Mouse (Mus musculus) C2C12 (cell line): ENCODE data around the gene Tgfbi.

Experiments
- CEBPB ChIP-seq: IDR thresholded peaks from one replicate; pipeline ENCODE4 v1.6.1; 2011; ENCODE audit warnings: low read depth, mild to moderate bottlenecking, control low read depth, moderate library complexity
- CTCF ChIP-seq: IDR thresholded peaks from one replicate; pipeline ENCODE4 v1.5.1; 2011; ENCODE audit not compliant: control insufficient read depth, insufficient read depth, insufficient read length
- FOSL1 ChIP-seq: IDR thresholded peaks from one replicate; pipeline ENCODE4 v1.8.0; 2011; ENCODE audit warnings: mild to moderate bottlenecking, low read length; ENCODE audit not compliant: poor library complexity, insufficient read depth, severe bottlenecking
- MAX ChIP-seq: IDR thresholded peaks from one replicate; pipeline ENCODE4 v1.6.1; 2011; ENCODE audit warnings: mild to moderate bottlenecking, control low read depth
- MYOD1 ChIP-seq: IDR thresholded peaks from one replicate; pipeline ENCODE4 v1.6.1; 2011; ENCODE audit warnings: low read depth; ENCODE audit not compliant: control insufficient read depth, insufficient read length
- MYOG ChIP-seq: IDR thresholded peaks from one replicate; pipeline ENCODE4 v1.6.1; 2011; ENCODE audit not compliant: control insufficient read depth, insufficient read length; ENCODE audit errors: extremely low read depth
- USF1 ChIP-seq: IDR thresholded peaks from one replicate; pipeline ENCODE4 v1.6.1; 2011; ENCODE audit warnings: low read depth, mild to moderate bottlenecking, control low read depth, moderate library complexity

DNA sequence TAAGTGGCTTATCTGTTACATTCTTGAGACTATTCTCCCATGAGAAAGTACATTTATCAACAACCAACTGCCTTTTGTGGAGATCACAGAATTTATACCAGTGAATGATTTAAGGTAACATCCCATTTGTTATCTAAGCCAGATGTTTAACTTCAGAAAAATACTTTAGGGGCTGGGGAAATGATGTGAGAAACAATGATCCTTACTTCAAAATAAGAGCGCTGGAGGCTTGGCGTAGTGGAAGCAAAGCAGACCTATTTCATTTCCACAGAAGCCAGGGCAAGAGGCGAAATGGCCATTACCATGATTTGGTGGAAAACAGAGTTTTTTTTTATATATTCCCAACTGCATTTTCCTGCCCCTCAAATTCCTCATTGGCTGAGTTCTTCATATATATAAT, 34.7 kb downstream of the Tgfbi start:
- TF ChIP-seq CTCF: no peak
- no peak for TF ChIP-seq CEBPB
- no peak for TF ChIP-seq MYOG
- no peak for TF ChIP-seq MYOD1
- no peak for TF ChIP-seq FOSL1
- TF ChIP-seq USF1: no peak
- no peak for TF ChIP-seq MAX
